Mouse (Mus musculus) forebrain, embryonic 15.5 days (tissue): ENCODE measurements around the gene Hoxa5. TPM values are rescaled to one million over a fixed set of nuclear protein-coding genes. Genes with fewer than 3 reads are reported as not detected.

ENCODE experiments used
- ATAC-seq: fragments of 200-750 bp; cut with Nextera tagmentation; replicated peaks from 2 replicates; pipeline ENCODE4 v1.8.0; 2017; ENCODE audit warnings: mild to moderate bottlenecking, moderate TSS enrichment, moderate library complexity
- H3K27ac ChIP-seq: fragments of 300-500 bp; sonication (generic); replicated peaks from 2 replicates; pipeline ENCODE4 v1.5.1; 2015; ENCODE audit warnings: mild to moderate bottlenecking, inconsistent platforms
- H3K27me3 ChIP-seq: fragments of 300-500 bp; sonication (generic); 2 replicates; pipeline ENCODE4 v1.6.1; 2015; ENCODE audit warnings: inconsistent platforms
- H3K36me3 ChIP-seq: fragments of 300-500 bp; sonication (generic); 2 replicates; pipeline ENCODE4 v1.6.1; 2015; ENCODE audit warnings: mild to moderate bottlenecking, inconsistent platforms
- H3K4me1 ChIP-seq: fragments of 300-500 bp; sonication (generic); 2 replicates; pipeline ENCODE4 v1.6.1; 2015; ENCODE audit warnings: inconsistent platforms
- H3K4me2 ChIP-seq: fragments of 300-500 bp; sonication (generic); replicated peaks from 2 replicates; pipeline ENCODE4 v1.6.1; 2015; ENCODE audit warnings: mild to moderate bottlenecking, inconsistent platforms
- H3K4me3 ChIP-seq: fragments of 300-500 bp; sonication (generic); 2 replicates; pipeline ENCODE4 v1.5.1; 2015; ENCODE audit warnings: mild to moderate bottlenecking, inconsistent platforms
- H3K9ac ChIP-seq: fragments of 300-500 bp; sonication (generic); replicated peaks from 2 replicates; pipeline ENCODE4 v1.6.1; 2015; ENCODE audit warnings: mild to moderate bottlenecking, inconsistent platforms
- H3K9me3 ChIP-seq: fragments of 300-500 bp; sonication (generic); 2 replicates; pipeline ENCODE4 v1.6.1; 2016; ENCODE audit warnings: inconsistent platforms
- WGBS: fragments of 180-500 bp; shearing (Covaris S2); methylation state at CpG from one replicate; pipeline ENCODE4 v1.1.7; 2015; ENCODE audit warnings: mixed read lengths; 5-methylcytosine and 5-hydroxymethylcytosine counted together
- polyA plus RNA-seq: library from polyadenylated mRNA; unstranded; fragments of >200 nt; fragmentation: Nextera tagmentation; extraction: Ambion mirVana; gene quantifications from 2 replicates; pipeline ENCODE4 v1.2.1, GENCODE M21; 2015

The Hoxa5 gene
- polyA plus RNA-seq, 1 experiment from 2014 or later: not detected

DNA sequence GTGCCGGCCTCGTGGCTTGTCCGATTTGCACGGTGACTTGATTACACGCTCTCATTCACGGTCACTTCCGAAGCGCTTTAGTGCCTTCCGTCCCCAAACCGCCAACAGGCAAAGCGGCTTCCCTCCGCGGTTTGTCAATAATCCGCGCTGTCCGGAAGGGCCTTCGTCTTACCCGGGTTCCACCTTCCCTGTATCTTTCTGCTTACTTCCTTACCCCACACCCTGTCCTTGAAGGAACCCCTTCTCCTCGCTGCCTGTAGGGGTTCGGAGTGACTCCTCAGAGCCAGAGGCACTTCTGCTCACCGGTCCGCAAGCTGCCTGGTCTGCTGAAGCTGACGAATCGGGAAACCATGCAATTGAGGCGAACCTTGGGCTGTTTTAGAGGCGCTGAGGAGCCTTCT is 42.0 kb upstream of the Hoxa5 start:
- Histone ChIP-seq H3K27me3 (peaks cover 97% of the 10 kb centered on the region), H3K4me3 (no peak overlapping the region), H3K4me2 (no peak overlapping the region), H3K27ac (no peak overlapping the region), H3K9me3 (no peaks in the 10 kb centered on the region), H3K9ac (no peak overlapping the region), H3K36me3 (no peaks in the 10 kb centered on the region), H3K4me1 (no peaks in the 10 kb centered on the region)
- no peak for ATAC-seq
- under 1% methylated on average over 26 of the region's 26 CpGs for WGBS

DNA sequence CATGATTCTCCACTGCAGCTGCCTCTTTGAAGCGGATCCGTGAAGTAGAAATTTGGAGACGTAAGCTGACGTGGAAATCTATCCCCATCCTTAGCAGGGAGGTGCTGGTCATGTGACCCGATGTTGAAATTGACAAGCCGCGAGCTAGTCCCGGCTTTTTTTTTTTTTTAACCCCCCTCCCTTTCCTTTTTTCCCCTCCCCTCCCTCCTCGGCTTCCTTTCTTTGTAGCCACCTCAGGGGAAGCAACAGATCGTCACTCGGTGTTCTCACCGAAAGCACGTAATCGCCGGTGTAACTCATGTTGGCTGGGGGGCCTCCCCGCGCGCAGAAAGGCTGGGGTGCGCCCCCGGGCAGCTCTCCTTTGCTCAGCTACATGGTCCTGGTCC is 41.4 kb upstream of the Hoxa5 start, which contains the start of gene Hoxa11:
TSS of gene Hoxa11 (minus strand) at position 54 of the 386 bp plus-strand sequence.
- no peak for ATAC-seq
- Histone ChIP-seq H3K4me2 (no peak within 1 kb of the TSS), H3K27me3 (peaks cover 97% of the 10 kb centered on the region), H3K36me3 (no peaks in the 10 kb centered on the region), H3K27ac (no peak within 1 kb of the TSS), H3K4me1 (no peaks in the 10 kb centered on the region), H3K9me3 (no peaks in the 10 kb centered on the region), H3K4me3 (no peak within 1 kb of the TSS), H3K9ac (no peak within 1 kb of the TSS)
- 1% methylated on average over 20 of the region's 20 CpGs for WGBS

DNA sequence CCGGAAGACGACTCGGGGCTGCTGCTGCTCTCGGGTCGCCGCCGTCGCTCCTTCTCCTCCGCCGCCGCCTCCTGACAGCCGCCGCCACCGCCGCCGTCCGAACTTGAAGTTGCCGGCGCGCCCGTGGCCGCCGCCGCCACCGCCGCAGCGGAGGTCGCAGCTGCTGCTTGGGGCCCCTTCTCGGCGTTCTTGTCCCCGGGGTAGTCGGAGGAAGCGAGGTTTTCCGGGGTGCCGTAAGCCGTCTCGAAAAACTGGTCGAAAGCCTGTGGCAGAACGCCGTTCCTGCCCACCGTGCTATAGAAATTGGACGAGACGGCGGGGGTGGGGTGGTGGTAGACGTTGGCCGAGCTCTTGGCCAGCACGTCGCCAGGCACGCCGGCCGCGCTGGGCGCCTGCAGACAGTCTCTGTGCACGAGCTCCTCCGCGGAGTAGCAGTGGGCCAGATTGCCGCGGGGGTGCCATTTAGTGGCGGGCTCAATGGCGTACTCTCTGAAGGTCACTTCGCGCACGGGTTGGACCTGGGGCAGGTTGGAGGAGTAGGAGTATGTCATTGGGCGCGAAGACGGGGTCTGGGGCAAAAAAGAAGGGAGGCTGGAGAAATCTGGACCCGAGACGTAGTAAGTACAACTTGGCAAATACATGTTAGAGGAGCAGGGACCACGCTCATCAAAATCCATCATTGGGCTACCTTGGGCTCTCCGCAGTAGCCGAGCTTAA is 40.8 kb upstream of the Hoxa5 start:
- WGBS: under 1% methylated on average over 71 of the region's 71 CpGs
- Histone ChIP-seq H3K4me2 (no peak overlapping the region), H3K36me3 (no peaks in the 10 kb centered on the region), H3K27me3 (peaks cover 99% of the 10 kb centered on the region), H3K27ac (no peak overlapping the region), H3K9ac (no peak overlapping the region), H3K4me3 (no peak overlapping the region), H3K9me3 (no peaks in the 10 kb centered on the region), H3K4me1 (0 out of 2 replicates have a peak, but pooled peaks cover 1% of the 10 kb centered on the region)
- ATAC-seq: no peak

DNA sequence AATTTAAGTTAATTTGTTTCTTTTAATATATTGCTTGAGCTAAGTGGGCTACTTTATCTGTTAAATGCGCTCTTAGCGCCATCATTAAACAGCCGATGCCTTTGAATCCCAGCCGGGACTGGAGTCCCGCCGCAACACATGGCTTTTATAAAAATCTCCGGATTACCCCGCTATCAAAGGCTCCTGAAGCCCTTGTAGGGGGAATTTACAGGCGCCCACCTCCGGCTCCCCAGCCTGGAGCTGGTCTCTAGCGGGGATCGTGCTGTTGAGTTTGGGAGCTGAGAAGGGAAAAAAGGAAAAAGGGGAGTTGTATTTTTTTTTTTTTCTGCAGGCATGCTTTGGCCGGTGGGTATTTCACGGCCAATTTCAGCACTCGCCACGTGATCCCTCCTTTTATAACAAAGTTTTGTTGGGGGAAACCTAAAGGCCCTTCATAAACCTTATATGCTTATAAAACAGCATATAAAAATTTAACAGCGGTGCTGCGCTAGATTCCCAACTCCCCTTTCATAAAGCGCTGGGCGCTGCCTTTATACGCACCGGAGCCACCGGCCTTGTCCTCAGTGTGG is 40.2 kb upstream of the Hoxa5 start:
- no peaks in the 10 kb centered on the region for H3K36me3 ChIP-seq
- no peak overlapping the region for H3K4me3 ChIP-seq
- H3K9me3 ChIP-seq: no peaks in the 10 kb centered on the region
- no peak overlapping the region for H3K4me2 ChIP-seq
- ATAC-seq: no peak
- H3K9ac ChIP-seq: no peak overlapping the region
- peaks cover 99% of the 10 kb centered on the region for H3K27me3 ChIP-seq
- H3K27ac ChIP-seq: no peak overlapping the region
- H3K4me1 ChIP-seq: 0 out of 2 replicates have a peak, but pooled peaks cover 3% of the 10 kb centered on the region
- 3% methylated on average over 23 of the region's 23 CpGs for WGBS

DNA sequence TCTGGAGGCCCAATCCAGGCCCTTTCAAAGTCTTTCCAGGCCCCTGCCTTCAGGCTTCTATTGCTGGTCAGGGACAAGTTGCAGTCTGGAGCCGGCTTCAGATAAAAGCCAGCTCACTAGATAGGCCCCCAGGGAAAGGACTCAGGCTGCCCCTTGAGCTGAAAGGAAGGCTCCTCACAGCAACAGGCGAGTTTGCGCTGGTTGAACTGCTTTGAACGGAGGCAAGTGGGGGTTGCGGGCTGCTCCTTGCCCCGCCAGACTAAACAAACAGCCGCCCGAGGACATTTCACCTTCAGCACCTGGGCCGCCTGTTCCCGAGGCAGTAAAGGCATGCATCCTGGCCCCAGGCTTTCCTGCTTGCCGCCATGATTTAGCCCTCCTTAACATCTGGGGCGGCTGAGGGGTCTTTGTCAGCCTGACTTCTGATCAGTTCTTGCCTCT is 39.3 kb upstream of the Hoxa5 start:
- Histone ChIP-seq H3K9me3 (no peaks in the 10 kb centered on the region), H3K4me1 (0 out of 2 replicates have a peak, but pooled peaks cover 3% of the 10 kb centered on the region), H3K9ac (no peak overlapping the region), H3K4me2 (no peak overlapping the region), H3K4me3 (no peak overlapping the region), H3K27ac (no peak overlapping the region), H3K27me3 (peaks cover 98% of the 10 kb centered on the region), H3K36me3 (no peaks in the 10 kb centered on the region)
- under 1% methylated on average over 12 of the region's 12 CpGs for WGBS
- no peak for ATAC-seq

DNA sequence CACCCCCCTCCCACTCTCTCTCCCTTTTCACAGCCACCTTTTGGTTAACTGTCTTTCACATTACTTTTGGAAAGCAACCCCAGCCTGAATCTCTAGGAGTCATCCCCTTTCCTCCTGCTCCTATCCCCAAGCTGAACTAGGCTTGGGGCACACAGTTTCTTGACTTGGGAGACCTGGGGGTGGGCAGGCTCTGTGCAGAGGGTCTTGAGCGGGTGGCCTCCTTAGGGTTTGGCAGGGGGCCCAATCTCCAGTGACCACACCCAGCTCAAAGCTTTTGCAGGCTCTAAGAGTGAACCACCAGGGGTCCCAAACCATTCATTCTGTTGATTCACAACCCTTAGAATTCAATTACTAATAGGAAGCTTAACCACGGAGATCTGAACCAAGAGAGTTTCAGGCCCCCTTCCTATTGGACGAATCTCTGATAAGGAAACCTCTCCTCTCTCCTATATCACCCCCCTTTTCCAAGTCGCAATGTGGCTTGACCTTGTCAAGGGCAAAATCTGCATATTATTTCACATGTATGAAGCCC is 38.5 kb upstream of the Hoxa5 start:
- H3K4me1 ChIP-seq: 0 out of 2 replicates have a peak, but pooled peaks cover 3% of the 10 kb centered on the region
- H3K27me3 ChIP-seq: peaks cover 98% of the 10 kb centered on the region
- H3K9me3 ChIP-seq: no peaks in the 10 kb centered on the region
- H3K4me2 ChIP-seq: no peak overlapping the region
- H3K4me3 ChIP-seq: no peak overlapping the region
- H3K36me3 ChIP-seq: no peaks in the 10 kb centered on the region
- H3K27ac ChIP-seq: no peak overlapping the region
- no peak overlapping the region for H3K9ac ChIP-seq
- no peak for ATAC-seq
- under 1% methylated on average over 4 of the region's 4 CpGs for WGBS

DNA sequence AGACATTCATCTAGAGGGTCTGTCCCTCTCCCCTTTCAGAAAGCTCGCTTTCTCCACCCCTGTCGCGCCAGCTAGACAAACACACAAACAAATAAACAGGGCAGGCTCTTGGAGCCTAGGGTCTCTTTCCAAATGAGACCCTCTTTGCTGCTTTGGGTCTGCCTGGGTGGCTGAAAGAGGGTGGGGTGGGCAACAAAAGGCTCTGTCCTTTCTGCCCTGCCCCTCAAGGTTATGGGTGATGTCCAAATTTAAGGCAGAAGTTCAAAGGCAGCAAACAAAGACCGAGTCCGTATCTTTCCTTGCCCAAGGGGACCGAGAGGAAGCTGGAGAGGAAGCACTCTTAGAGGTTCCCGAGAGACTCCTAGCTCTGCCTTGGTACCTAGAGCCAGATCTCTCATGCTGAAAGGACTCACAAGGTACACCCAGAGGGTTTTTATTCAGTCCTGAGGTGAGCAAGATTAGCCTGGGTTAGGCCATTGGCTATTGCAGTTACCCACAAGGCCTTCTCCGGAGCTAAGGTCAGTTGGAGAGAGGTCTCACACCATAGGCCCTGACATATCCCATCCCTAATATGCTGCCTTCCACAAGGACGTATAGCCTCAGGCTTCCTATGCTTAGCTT is 36.7 kb upstream of the Hoxa5 start:
- H3K27ac ChIP-seq: no peak overlapping the region
- no peak overlapping the region for H3K9ac ChIP-seq
- 4% methylated on average over 9 of the region's 9 CpGs for whole genome bisulfite sequencing
- H3K27me3 ChIP-seq: peaks cover 99% of the 10 kb centered on the region
- ATAC-seq: no peak
- no peaks in the 10 kb centered on the region for H3K9me3 ChIP-seq
- H3K4me3 ChIP-seq: no peak overlapping the region
- H3K4me1 ChIP-seq: 0 out of 2 replicates have a peak, but pooled peaks cover 3% of the 10 kb centered on the region
- H3K4me2 ChIP-seq: no peak overlapping the region
- H3K36me3 ChIP-seq: no peaks in the 10 kb centered on the region

DNA sequence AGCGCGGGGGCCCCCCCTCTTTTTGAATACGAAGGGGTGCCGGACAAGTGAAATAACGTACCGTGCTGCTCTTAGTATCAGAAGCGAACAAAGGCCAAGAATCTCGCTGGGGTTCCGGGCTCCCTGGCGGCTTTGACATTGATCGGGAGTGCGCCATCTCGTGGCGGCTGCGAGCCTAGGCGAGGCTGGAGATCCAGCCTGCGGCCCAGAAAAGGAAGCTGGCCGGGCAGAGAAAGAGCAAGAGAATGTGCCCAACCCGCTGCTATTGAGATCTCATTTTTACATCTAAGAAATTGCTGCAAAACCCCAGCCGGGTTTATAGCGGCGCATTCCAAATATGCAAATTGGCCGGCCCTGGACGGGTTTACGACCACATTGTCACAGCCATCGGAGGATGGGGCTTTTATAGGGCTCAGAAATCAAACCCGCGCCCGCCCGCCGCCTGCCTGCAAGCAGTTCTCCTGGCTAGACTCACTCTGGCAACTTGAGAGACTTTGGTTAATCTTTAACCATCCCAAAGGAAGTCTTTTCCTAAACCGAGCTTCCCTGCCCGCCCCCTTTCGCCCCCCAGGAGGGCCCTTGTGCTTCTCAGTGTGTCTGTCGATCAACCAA is 36.1 kb upstream of the Hoxa5 start, which contains the start of gene Hoxa10:
TSS of gene Hoxa10 (minus strand) at position 466 of the 612 bp plus-strand sequence.
- ATAC-seq: no peak
- Histone ChIP-seq H3K9me3 (no peaks in the 10 kb centered on the region), H3K4me3 (no peak within 1 kb of the TSS), H3K27ac (no peak within 1 kb of the TSS), H3K4me2 (no peak within 1 kb of the TSS), H3K27me3 (peaks cover 99% of the 10 kb centered on the region), H3K36me3 (no peaks in the 10 kb centered on the region), H3K4me1 (0 out of 2 replicates have a peak, but pooled peaks cover 3% of the 10 kb centered on the region), H3K9ac (no peak within 1 kb of the TSS)
- WGBS: 1% methylated on average over 35 of the region's 35 CpGs

DNA sequence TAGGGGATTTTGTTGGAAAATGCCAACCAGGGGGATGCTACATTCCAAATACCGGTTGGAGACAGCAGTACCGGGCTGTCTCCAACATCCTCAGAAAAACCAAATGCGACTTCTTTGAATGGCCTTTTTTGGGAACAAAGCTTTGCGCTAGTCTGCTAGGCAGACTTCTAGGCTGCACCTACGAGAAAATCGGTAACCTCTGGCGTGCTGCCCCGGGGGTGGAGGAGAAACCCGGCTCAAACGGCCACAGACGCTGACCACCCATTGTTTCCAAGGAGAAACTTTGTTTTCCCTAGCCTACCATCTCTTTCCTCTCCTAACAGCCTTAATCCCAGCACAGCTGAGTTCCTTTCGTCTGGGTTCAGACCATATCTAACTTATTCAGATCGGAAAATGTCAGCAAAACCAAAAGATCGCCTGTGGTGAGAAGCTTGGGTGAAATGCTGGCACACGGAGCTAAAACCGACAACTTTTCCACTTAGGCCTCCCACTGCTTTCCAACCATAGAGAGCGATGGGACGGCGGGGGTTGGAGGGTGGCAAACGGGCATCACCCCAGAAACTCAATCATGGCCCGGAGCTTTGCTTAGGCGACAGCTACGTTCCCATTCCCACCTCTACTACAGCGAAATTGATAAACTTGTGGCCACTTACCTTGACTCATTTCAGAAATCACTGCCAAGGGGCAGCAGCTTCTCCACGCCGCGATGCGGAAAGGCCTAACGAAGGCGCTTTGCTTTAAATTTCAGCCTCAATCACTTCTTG is 35.4 kb upstream of the Hoxa5 start:
- Histone ChIP-seq H3K9me3 (no peaks in the 10 kb centered on the region), H3K27ac (no peak overlapping the region), H3K9ac (no peak overlapping the region), H3K27me3 (peaks cover 99% of the 10 kb centered on the region), H3K4me1 (0 out of 2 replicates have a peak, but pooled peaks cover 3% of the 10 kb centered on the region), H3K36me3 (no peaks in the 10 kb centered on the region), H3K4me3 (no peak overlapping the region), H3K4me2 (no peak overlapping the region)
- 3% methylated on average over 30 of the region's 30 CpGs for WGBS
- ATAC-seq: no peak

DNA sequence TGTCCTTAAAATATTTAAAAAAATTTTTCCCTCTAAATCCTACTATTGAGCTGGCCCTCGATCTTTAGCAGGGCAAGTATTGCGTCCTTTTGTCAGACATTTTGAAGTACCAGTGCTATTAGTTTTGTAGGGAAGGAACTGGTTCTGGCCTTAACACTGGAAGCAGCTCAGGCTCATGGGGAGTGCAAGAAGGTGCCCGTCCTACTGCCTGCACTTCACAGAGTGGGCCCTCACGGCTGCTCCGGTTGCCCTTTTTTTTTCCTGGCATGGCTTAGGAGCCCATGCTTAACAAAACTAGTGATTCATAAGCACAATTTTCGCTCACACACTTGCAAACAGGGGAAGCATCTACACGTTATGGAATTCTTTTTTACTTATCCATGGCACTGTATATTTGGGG is 34.6 kb upstream of the Hoxa5 start:
- no peak overlapping the region for H3K4me3 ChIP-seq
- WGBS: 3% methylated on average over 7 of the region's 7 CpGs
- no peak overlapping the region for H3K4me2 ChIP-seq
- ATAC-seq: no peak
- no peaks in the 10 kb centered on the region for H3K9me3 ChIP-seq
- 0 out of 2 replicates have a peak, but pooled peaks cover 3% of the 10 kb centered on the region for H3K4me1 ChIP-seq
- H3K27me3 ChIP-seq: peaks cover 99% of the 10 kb centered on the region
- H3K9ac ChIP-seq: no peak overlapping the region
- H3K36me3 ChIP-seq: no peaks in the 10 kb centered on the region
- no peak overlapping the region for H3K27ac ChIP-seq

DNA sequence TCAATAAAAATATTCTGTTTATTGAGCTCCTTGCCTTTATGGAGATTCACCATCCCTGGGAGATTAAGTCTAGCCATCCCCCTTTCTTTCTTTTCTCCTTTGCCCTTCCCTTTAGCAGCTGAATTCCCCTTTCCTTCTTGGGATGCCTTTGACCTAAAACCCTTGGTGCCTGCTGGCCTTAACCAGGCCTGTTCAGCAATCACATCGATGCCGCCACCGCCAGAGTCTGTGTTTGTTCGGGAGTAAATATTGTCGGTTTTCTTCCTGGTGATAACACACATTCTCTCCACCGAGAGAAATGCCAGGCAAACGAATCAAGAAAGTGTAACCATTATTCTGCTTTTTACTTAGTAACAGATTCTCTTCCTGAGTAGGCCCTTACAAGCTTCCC is 33.8 kb upstream of the Hoxa5 start:
- Histone ChIP-seq H3K4me3 (no peak overlapping the region), H3K27ac (no peak overlapping the region), H3K9ac (no peak overlapping the region), H3K9me3 (no peaks in the 10 kb centered on the region), H3K36me3 (no peaks in the 10 kb centered on the region), H3K4me1 (0 out of 2 replicates have a peak, but pooled peaks cover 3% of the 10 kb centered on the region), H3K4me2 (no peak overlapping the region), H3K27me3 (peaks cover 99% of the 10 kb centered on the region)
- WGBS: 3% methylated on average over 7 of the region's 7 CpGs
- no peak for ATAC-seq
